Mouse (Mus musculus): ENCODE measurements at regions not wholly inside any gene's neighbourhood (a gene's known extent, or its start where the extent isn't known, plus 50 kb on each side); places are given as distances from the start of the nearest gene placed in this dataset.
A peak's percentile ranks its signal among the peaks of the same experiment; 100 is the strongest.

- intact Hi-C loops (cut with DNase I), result loop anchor here (5.0 kb wide), 1 partner anchor 658 kb away; no protein-coding TSS in a partner anchor
- DNase-seq (ENCODE audit: low spot score in 2 of 2), result no peak
Measured at GRCm38 (mm10) chr11:34153749-34154525, 54.0 kb downstream of the Foxi1 start.

- peak; percentile 86 to 89 for DNase-seq (ENCODE audit: low spot score in 2 of 2)
- intact Hi-C loops (cut with DNase I), result loop anchor here (1.0 kb wide), 1 partner anchor 64 kb away; no protein-coding TSS in a partner anchor
Measured at GRCm38 (mm10) chr11:34149370-34149976, 51.1 kb upstream of the 4930469K13Rik start.

Measured in left cerebral cortex, postnatal 25 days (tissue).